Mouse (Mus musculus) kidney, adult 2 months (tissue): ENCODE measurements around the gene Cdk15.

ENCODE experiments used
- CTCF ChIP-seq: fragments of 200-500 bp; conservative IDR thresholded peaks from 2 replicates; pipeline ENCODE4 v1.5.1; 2011; ENCODE audit warnings: low read depth, mild to moderate bottlenecking, control low read depth, low read length, moderate library complexity, mixed read lengths; ENCODE audit not compliant: insufficient read depth, insufficient read length
- POLR2A ChIP-seq: fragments of 200-500 bp; IDR thresholded peaks from one replicate; pipeline ENCODE4 v1.6.1; 2011; ENCODE audit warnings: low read depth, low read length, control low read depth

- no peak for TF ChIP-seq CTCF
- TF ChIP-seq POLR2A = no peak
Observed at GRCm38 (mm10) chr1:59341697-59342096, 85.0 kb downstream of the Cdk15 start.
